In genomic region chr14:32812429-32812828, GRCm38 (mm10) we compare ENCODE assay signal across 32 mouse cellular contexts. TPM values are rescaled to one million over a fixed set of nuclear protein-coding genes. Genes with fewer than 3 reads are reported as not detected.
DNase-seq lines count a peak whose midpoint lies in the region; ATAC-seq and TF ChIP-seq lines count a peak whose summit lies in the region.
"Had no signal": no experiment of that assay in that cellular context is flagged by ENCODE, and none has a peak within 500 bp of the region (broad histone marks: within the 10 kb centered on the region; RNA-seq: fewer than 3 reads in every experiment).

No protein-coding gene starts in this region.

- H3K9me3 ChIP-seq in MEL (replicated peaks; ENCODE audit: insufficient read depth, low read length) = no peaks in the 10 kb centered on the region
- H3K9me3 ChIP-seq: embryonic facial prominence, embryonic 12.5 days; embryonic facial prominence, embryonic 15.5 days; forebrain, embryonic 15.5 days had no signal

- no peak overlapping the region for H3K9ac ChIP-seq in MEL (ENCODE audit: control insufficient read depth, low read depth, low read length, poor library complexity, severe bottlenecking)
- H3K9ac ChIP-seq: embryonic facial prominence, embryonic 12.5 days; embryonic facial prominence, embryonic 15.5 days; forebrain, embryonic 15.5 days; hindbrain, embryonic 14.5 days had no signal

- peak; percentile 46 to 58; a peak in 3 of 4 replicates for ATAC-seq in hematopoietic stem cell, adult 5-6 weeks (replicated peaks in 1 of 2; ENCODE audit: insufficient read depth in 1 of 2, low FRiP score in 2 of 2, low TSS enrichment in 1 of 2, low read depth in 1 of 2, poor library complexity in 2 of 2, severe bottlenecking in 2 of 2)
- ATAC-seq: forebrain, embryonic 15.5 days; hindbrain, postnatal 0 days; inflammation-experienced regulatory T-cells, adult 6 months; intestine, embryonic 16.5 days had no signal

- no peak overlapping the region for H3K27ac ChIP-seq in MEL (ENCODE audit: control insufficient read depth, low read depth, low read length)
- H3K27ac ChIP-seq in gastrocnemius, adult 2 months = no peak overlapping the region
- H3K27ac ChIP-seq: embryonic facial prominence, embryonic 12.5 days; embryonic facial prominence, embryonic 15.5 days; forebrain, embryonic 15.5 days; hindbrain, embryonic 14.5 days; hindbrain, postnatal 0 days had no signal

- TF ChIP-seq EP300 in MEL (IDR thresholded peaks at IDR 0.05; ENCODE audit: low read depth in 1 of 2, low read length in 2 of 2) = no peak

- H3K79me2 ChIP-seq in MEL (ENCODE audit: control insufficient read depth, insufficient read depth, low read length, poor library complexity) = no peaks in the 10 kb centered on the region

- no peaks in the 10 kb centered on the region for H3K27me3 ChIP-seq in MEL (ENCODE audit: control insufficient read depth in 1 of 2, insufficient read depth in 2 of 2, low read length in 2 of 2)
- H3K27me3 ChIP-seq: CH12.LX; embryonic facial prominence, embryonic 12.5 days; embryonic facial prominence, embryonic 15.5 days; forebrain, embryonic 15.5 days had no signal

- H3K4me3 ChIP-seq in MEL (ENCODE audit: control insufficient read depth in 1 of 2, insufficient read depth in 1 of 2, low read depth in 2 of 2, low read length in 2 of 2) = no peak overlapping the region
- no peak overlapping the region for H3K4me3 ChIP-seq in gastrocnemius, adult 2 months
- H3K4me3 ChIP-seq: embryonic facial prominence, embryonic 12.5 days; embryonic facial prominence, embryonic 15.5 days; forebrain, embryonic 15.5 days had no signal

- TF ChIP-seq POLR2A in MEL (IDR thresholded peaks at IDR 0.05; ENCODE audit: control insufficient read depth in 1 of 2, insufficient read depth in 1 of 2, low read depth in 1 of 2, low read length in 2 of 2, poor library complexity in 1 of 2) = no peak

- intact Hi-C loops in heart, postnatal 14 days (cut with DNase I) = no loop called here
- intact Hi-C loops in gastrocnemius, adult 2 months (cut with DNase I) = no loop called here

- TF ChIP-seq RAD21 in MEL (IDR thresholded peaks at IDR 0.05; ENCODE audit: low read depth, low read length) = no peak

- H3K4me1 ChIP-seq in MEL (ENCODE audit: control insufficient read depth in 1 of 2, insufficient read depth in 2 of 2, low read length in 2 of 2) = no peaks in the 10 kb centered on the region
- H3K4me1 ChIP-seq: embryonic facial prominence, embryonic 12.5 days; forebrain, embryonic 15.5 days had no signal

- DNase-seq in heart, adult 8-10 months (ENCODE audit: low spot score) = peak; percentile 13
- no peak for DNase-seq in heart, postnatal 14 days
- peak; percentile 4 for DNase-seq in MEL (ENCODE audit: low read depth, low spot score)
- DNase-seq in brain, adult 2 months (ENCODE audit: low read depth, low spot score) = peak; percentile 35
- no peak for DNase-seq in gastrocnemius, adult 2 months
- no peak for DNase-seq in urinary bladder, adult 18-20 months (ENCODE audit: low spot score in 2 of 2)
- DNase-seq in heart, adult 9 months (ENCODE audit: low spot score in 2 of 2) = no peak
- DNase-seq: adrenal gland, adult 2 months; adrenal gland, postnatal 14 days; B cell, adult 2 months; cerebellum, adult 18-20 months; cerebellum, adult 9-10 months; cerebellum, postnatal 14 days; gastrocnemius, postnatal 25 days; heart, postnatal 36 days; kidney, adult 18-20 months had no signal

- no peak for TF ChIP-seq CTCF in MEL (IDR thresholded peaks at IDR 0.05 in 2 of 3, conservative IDR thresholded peaks at IDR 0.05 in 1 of 3; ENCODE audit: control insufficient read depth in 1 of 3, insufficient read depth in 1 of 3, low read depth in 2 of 3, low read length in 3 of 3, poor library complexity in 1 of 3, severe bottlenecking in 1 of 3)
- TF ChIP-seq CTCF in gastrocnemius, adult 2 months (IDR thresholded peaks at IDR 0.05) = no peak

- no peaks in the 10 kb centered on the region for H3K36me3 ChIP-seq in MEL (ENCODE audit: control insufficient read depth in 1 of 2, insufficient read depth in 2 of 2, low read length in 2 of 2)
- H3K36me3 ChIP-seq: embryonic facial prominence, embryonic 12.5 days; embryonic facial prominence, embryonic 15.5 days; forebrain, embryonic 15.5 days; G1E had no signal

TF ChIP-seq in MEL, 35 proteins besides CTCF, POLR2A, EP300 and RAD21:
- TF ChIP-seq POLR2AphosphoS5 (IDR thresholded peaks at IDR 0.05; ENCODE audit: borderline replicate concordance, low read depth, low read length) (no peak), TCF12 (IDR thresholded peaks at IDR 0.05; ENCODE audit: low read depth, low read length) (no peak), CHD2 (IDR thresholded peaks at IDR 0.05; ENCODE audit: low read length) (no peak), MAX (IDR thresholded peaks at IDR 0.05; ENCODE audit: low read length) (no peak), ZNF384 (IDR thresholded peaks at IDR 0.05; ENCODE audit: low read depth, low read length) (no peak), ETS1 (IDR thresholded peaks at IDR 0.05; ENCODE audit: low read depth, low read length) (no peak), SMC3 (IDR thresholded peaks at IDR 0.05; ENCODE audit: low read depth, low read length) (no peak), USF2 (IDR thresholded peaks at IDR 0.05; ENCODE audit: borderline replicate concordance in 1 of 2, insufficient read depth in 1 of 2, low read depth in 1 of 2, low read length in 2 of 2) (no peak), MEF2A (IDR thresholded peaks at IDR 0.05; ENCODE audit: extremely low read depth, insufficient replicate concordance, low read depth, low read length, poor library complexity, severe bottlenecking) (no peak), MYB (IDR thresholded peaks at IDR 0.05; ENCODE audit: low read depth, low read length) (no peak), GABPA (IDR thresholded peaks at IDR 0.05; ENCODE audit: low read depth, low read length) (no peak), KAT2A (conservative IDR thresholded peaks at IDR 0.05; ENCODE audit: low read depth, low read length) (no peak), CHD1 (IDR thresholded peaks at IDR 0.05; ENCODE audit: low read depth, low read length) (no peak)

RNA-seq across cellular contexts. Expression of gene Fam170b, which starts 21.3 kb away (rescaled TPM):
- total RNA-seq in heart, adult 8-10 months (2022) = not detected
- not detected for total RNA-seq in heart, postnatal 14 days (2021)
- total RNA-seq in MEL (2012; rRNA removed) = not detected in 2 replicates
- polyA plus RNA-seq in MEL (2012; ENCODE audit: insufficient read depth in 1 of 2, insufficient read length in 2 of 2, low read depth in 1 of 2, low replicate concordance in 2 of 2, missing spikeins in 1 of 2) = not detected
- total RNA-seq in hematopoietic stem cell, adult 5-6 weeks (2017) = not detected in 2 replicates
- total RNA-seq in gastrocnemius, adult 2 months (2021) = not detected
- total RNA-seq: adrenal gland, postnatal 14 days; adrenal gland, postnatal 4 days; CH12.LX; gastrocnemius, postnatal 25 days; hindbrain, postnatal 0 days had no signal
- polyA plus RNA-seq: embryonic facial prominence, embryonic 12.5 days; forebrain, embryonic 11.5 days; forebrain, embryonic 15.5 days; frontal cortex, adult 2 months; G1E; heart, embryonic 11.5 days; hindbrain, embryonic 11.5 days; hindbrain, embryonic 14.5 days; hindbrain, postnatal 0 days; inflammation-experienced regulatory T-cells, adult 6 months had no signal

RNA-seq across cellular contexts. Expression of gene Tmem273, which starts 26.7 kb away (rescaled TPM):
- total RNA-seq in heart, adult 8-10 months (2022) = 1 to 10 TPM in 2 of 4 experiments, under 1 TPM in 2; 0.19 to 1.9 (median 1.1) TPM
- 1 to 10 TPM; 1.6 to 2.0 TPM for total RNA-seq in heart, postnatal 14 days (2021)
- not detected in 2 replicates for total RNA-seq in MEL (2012; rRNA removed)
- not detected for polyA plus RNA-seq in MEL (2012; ENCODE audit: insufficient read depth in 1 of 2, insufficient read length in 2 of 2, low read depth in 1 of 2, low replicate concordance in 2 of 2, missing spikeins in 1 of 2)
- total RNA-seq in hematopoietic stem cell, adult 5-6 weeks (2017) = 15.3 and 31.4 TPM in 2 replicates
- under 1 TPM in 1 of 2 experiments, not detected in 1; 0.25 TPM for total RNA-seq in gastrocnemius, adult 2 months (2021)
- total RNA-seq: G1E; gastrocnemius, adult 8-10 months; gastrocnemius, postnatal 25 days had no signal
- polyA plus RNA-seq: forebrain, embryonic 11.5 days; G1E had no signal

RNA-seq across cellular contexts. Expression of gene Vstm4, which starts 44.1 kb away (rescaled TPM):
- total RNA-seq in heart, adult 8-10 months (2022) = 1 to 10 TPM; 5.6 to 8.9 (median 7.5) TPM
- total RNA-seq in heart, postnatal 14 days (2021) = 10 to 100 TPM; 13.5 to 16.0 TPM
- not detected in 2 replicates for total RNA-seq in MEL (2012; rRNA removed)
- polyA plus RNA-seq in MEL (2012; ENCODE audit: insufficient read depth in 1 of 2, insufficient read length in 2 of 2, low read depth in 1 of 2, low replicate concordance in 2 of 2, missing spikeins in 1 of 2) = not detected
- 0.06 and 0.30 TPM in 2 replicates for total RNA-seq in hematopoietic stem cell, adult 5-6 weeks (2017)
- 1 to 10 TPM; 1.7 to 3.3 TPM for total RNA-seq in gastrocnemius, adult 2 months (2021)
- total RNA-seq: CH12.LX had no signal
- polyA plus RNA-seq: G1E; inflammation-experienced regulatory T-cells, adult 6 months had no signal

Comparison
In these comparisons a context has a peak if more than half of its experiments do, and no peak if none do; other contexts are left out.
1. DNase-seq: peak in heart, adult 8-10 months (single experiment), MEL (single experiment) and brain, adult 2 months (single experiment); none in heart, postnatal 14 days (0 of 2), gastrocnemius, adult 2 months (single experiment), urinary bladder, adult 18-20 months (0 of 2) and heart, adult 9 months (0 of 2).